Mouse (Mus musculus) erythroblast, embryonic 14.5 days (primary cell): Measurements from ENCODE around the gene Marveld3. TPM values are rescaled to one million over a fixed set of nuclear protein-coding genes. Genes with fewer than 3 reads are reported as not detected.

ENCODE experiments used
- H3K27me3 ChIP-seq: 2 replicates; pipeline ENCODE4 v1.6.1; 2012; ENCODE audit warnings: inconsistent platforms; ENCODE audit not compliant: control insufficient read depth
- H3K36me3 ChIP-seq: 2 replicates; pipeline ENCODE4 v1.6.1; 2012; ENCODE audit warnings: mild to moderate bottlenecking, inconsistent platforms; ENCODE audit not compliant: control insufficient read depth
- H3K4me1 ChIP-seq: 2 replicates; pipeline ENCODE4 v1.6.1; 2012; ENCODE audit warnings: inconsistent platforms; ENCODE audit not compliant: control insufficient read depth
- H3K4me3 ChIP-seq: replicated peaks from 2 replicates; pipeline ENCODE3; 2012; ENCODE audit warnings: moderate library complexity, mild to moderate bottlenecking, inconsistent platforms
- H3K9me3 ChIP-seq: 2 replicates; pipeline ENCODE4 v1.6.1; 2012; ENCODE audit warnings: low read length, inconsistent platforms, mixed read lengths; ENCODE audit not compliant: control insufficient read depth
- GATA1 ChIP-seq: IDR thresholded peaks from 2 replicates; pipeline ENCODE4 v1.6.1; 2012; ENCODE audit warnings: low read length, inconsistent platforms, mixed read lengths
- TAL1 ChIP-seq: IDR thresholded peaks from 3 replicates; pipeline ENCODE4 v1.6.1; 2012; ENCODE audit warnings: low read length, inconsistent platforms, mixed read lengths
- polyA plus RNA-seq: library from polyadenylated mRNA; stranded (reverse); fragments of >175 nt; gene quantifications from 2 replicates; pipeline ENCODE4 v1.2.3, GENCODE M21; 2012

Marveld3 gene
- polyA plus RNA-seq, 1 experiment: not detected

DNA sequence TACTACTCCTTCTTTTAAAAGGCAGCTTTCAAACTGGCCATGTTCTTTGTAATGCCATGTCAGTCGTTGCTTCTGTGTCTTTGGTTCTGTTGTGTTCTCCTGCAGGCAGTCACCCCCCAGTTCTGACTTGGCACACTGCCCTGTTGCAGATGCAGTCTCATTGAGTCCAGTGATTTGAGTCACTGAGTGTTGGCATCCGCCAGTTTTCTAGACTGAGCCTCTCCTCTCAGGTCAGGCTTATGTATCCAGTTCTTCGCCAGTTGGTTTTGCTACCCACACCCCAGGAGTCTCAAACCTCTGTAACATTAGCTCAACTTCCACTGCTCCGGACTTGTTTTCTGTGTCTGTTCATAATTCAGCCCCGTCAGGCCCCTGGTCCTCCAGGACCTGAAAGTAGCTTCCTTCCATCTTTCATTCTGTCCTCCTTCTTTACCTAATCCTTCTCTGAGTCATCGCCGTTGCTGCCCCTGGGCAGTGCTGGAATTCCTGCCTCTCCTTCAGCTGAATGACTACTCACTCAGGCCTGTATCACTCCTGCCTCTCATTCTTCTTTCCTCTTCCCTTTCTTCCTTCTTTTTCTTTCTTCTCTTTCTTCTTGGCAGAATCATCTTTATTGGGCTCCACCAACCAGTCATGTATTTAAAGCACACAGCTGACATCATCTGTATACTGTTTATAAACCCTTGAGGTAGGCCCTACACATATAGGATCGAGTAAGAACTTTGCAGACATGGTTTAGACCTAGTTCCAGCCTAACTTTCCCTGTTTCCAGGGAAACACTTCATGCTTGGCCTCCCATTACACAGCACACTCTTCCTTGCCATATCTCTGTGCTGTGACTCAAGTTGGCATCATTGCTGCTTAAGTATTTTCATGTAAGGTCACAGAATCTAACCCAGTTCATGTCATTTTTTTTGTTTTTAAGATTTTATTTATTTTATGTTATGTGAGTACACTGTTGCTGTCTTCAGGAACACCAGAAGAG, 41.3 kb downstream of the Marveld3 start:
- Histone ChIP-seq H3K9me3 (no peaks in the 10 kb centered on the region), H3K36me3 (peaks cover 96% of the 10 kb centered on the region), H3K4me1 (no peaks in the 10 kb centered on the region), H3K27me3 (no peaks in the 10 kb centered on the region), H3K4me3 (no peak overlapping the region)
- TF ChIP-seq TAL1 (no peak), GATA1 (no peak)

DNA sequence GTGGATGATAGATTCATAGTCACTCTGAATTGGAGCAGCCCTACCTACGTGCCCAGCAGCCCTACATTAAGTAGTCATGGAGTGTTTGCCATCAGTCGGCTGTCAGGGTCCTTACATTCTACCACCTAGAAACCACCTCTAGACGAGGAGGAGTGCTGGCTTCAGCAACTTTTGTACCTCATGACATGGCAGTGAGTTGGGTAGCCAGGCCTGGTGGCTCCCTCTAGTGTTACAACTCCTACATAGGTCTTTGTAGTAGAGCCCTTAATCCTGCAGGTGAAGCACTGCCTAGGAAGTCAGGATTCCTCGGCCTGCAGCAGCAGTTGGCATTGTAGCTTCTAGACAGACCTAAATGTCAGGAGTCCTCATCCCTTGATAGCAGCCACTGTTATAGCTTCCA, 44.7 kb downstream of the Marveld3 start:
- Histone ChIP-seq H3K4me3 (no peak overlapping the region), H3K36me3 (peaks cover 100% of the 10 kb centered on the region), H3K9me3 (no peaks in the 10 kb centered on the region), H3K4me1 (no peaks in the 10 kb centered on the region), H3K27me3 (no peaks in the 10 kb centered on the region)
- no peak for TF ChIP-seq TAL1
- no peak for TF ChIP-seq GATA1

DNA sequence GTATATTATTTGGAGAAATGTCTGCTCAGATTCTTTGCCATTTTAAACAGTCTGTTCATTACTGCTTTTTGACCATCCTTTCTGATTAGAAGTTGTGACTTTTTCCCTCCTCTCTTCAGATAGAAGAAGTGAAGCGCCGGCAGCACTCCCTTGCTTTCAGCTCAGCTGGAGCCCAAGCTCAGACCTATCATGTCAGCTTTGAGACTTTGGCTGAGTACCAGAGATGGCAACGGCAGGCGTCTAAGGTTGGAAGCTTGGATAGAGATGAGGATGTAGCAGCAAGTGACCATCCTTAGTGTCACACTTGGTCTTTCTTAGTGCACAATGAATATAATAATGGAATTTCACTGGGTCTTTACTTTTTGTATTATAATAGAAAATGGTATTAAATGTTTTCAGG, 54.6 kb downstream of the Marveld3 start:
- peaks cover 95% of the 10 kb centered on the region for H3K36me3 ChIP-seq
- H3K27me3 ChIP-seq: no peaks in the 10 kb centered on the region
- TF ChIP-seq TAL1: no peak
- no peak for TF ChIP-seq GATA1
- no peaks in the 10 kb centered on the region for H3K4me1 ChIP-seq
- H3K9me3 ChIP-seq: no peaks in the 10 kb centered on the region
- H3K4me3 ChIP-seq: no peak overlapping the region

DNA sequence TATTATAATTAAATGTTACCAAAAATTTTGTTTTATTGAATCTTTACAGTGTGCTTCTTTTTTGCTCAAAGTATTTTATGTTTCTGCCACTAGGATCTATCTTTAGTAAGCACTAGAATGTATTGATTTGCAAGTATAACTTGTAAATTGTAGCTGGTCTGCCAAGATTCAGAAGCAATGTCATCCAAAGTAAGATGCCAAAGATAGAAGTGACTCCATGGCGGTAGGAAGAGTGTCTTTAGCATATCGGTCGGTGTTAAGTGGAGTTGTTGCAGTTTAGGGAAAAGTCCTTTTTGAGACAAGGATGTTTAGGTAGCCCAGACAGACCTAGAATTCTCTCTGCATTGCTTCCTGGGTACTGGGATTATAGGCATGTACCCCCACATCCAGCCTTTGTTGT, 55.1 kb downstream of the Marveld3 start:
- no peaks in the 10 kb centered on the region for H3K27me3 ChIP-seq
- no peaks in the 10 kb centered on the region for H3K4me1 ChIP-seq
- H3K4me3 ChIP-seq: no peak overlapping the region
- peaks cover 95% of the 10 kb centered on the region for H3K36me3 ChIP-seq
- no peaks in the 10 kb centered on the region for H3K9me3 ChIP-seq
- TF ChIP-seq TAL1 (no peak), GATA1 (no peak)

- Histone ChIP-seq H3K4me1 (no peaks in the 10 kb centered on the region), H3K36me3 (peaks cover 95% of the 10 kb centered on the region), H3K4me3 (no peak overlapping the region), H3K27me3 (no peaks in the 10 kb centered on the region), H3K9me3 (no peaks in the 10 kb centered on the region)
- no peak for TF ChIP-seq TAL1
- TF ChIP-seq GATA1: no peak
Observed at GRCm38 (mm10) chr8:109904928-109905668, 56.9 kb downstream of the Marveld3 start.

- Histone ChIP-seq H3K4me3 (no peak overlapping the region), H3K9me3 (no peaks in the 10 kb centered on the region), H3K27me3 (no peaks in the 10 kb centered on the region), H3K4me1 (no peaks in the 10 kb centered on the region; the same call in 1 of the 2 replicates), H3K36me3 (peaks cover 92% of the 10 kb centered on the region)
- TF ChIP-seq GATA1: no peak
- no peak for TF ChIP-seq TAL1
Observed at GRCm38 (mm10) chr8:109903909-109904469, 58.0 kb downstream of the Marveld3 start.

DNA sequence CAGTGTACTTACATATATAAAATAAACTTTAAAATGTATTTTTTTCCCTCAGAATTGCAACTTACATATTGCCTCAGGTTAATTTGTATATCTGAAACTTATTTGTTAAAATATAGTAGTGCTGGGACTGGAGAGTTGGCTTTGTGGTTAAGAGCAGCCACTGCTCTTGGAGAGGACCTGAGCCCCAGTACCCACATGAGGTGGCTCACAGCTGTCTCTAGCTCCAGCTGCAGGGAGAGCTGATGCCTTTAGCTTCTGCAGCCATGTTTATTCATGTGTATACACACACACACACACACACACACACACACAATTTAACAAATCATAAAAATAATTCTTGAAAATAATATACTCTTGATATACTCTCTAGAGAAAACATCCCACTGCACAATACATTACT, 59.6 kb downstream of the Marveld3 start:
- no peak overlapping the region for H3K4me3 ChIP-seq
- peaks cover 90% of the 10 kb centered on the region for H3K36me3 ChIP-seq
- H3K27me3 ChIP-seq: no peaks in the 10 kb centered on the region
- H3K9me3 ChIP-seq: no peaks in the 10 kb centered on the region
- TF ChIP-seq GATA1 (no peak), TAL1 (no peak)
- H3K4me1 ChIP-seq: no peaks in the 10 kb centered on the region; the same call in 1 of the 2 replicates

Other genes with a start within 250 kb of the Marveld3 start
- gene Atxn1l, start 224.5 kb downstream of the Marveld3 start, polyA plus RNA-seq: 1.3 TPM in 2 replicates
- 0.16 and 0.26 TPM in 2 replicates for gene Ap1g1, start 183.6 kb downstream of the Marveld3 start, polyA plus RNA-seq
- gene Phlpp2, start 93.7 kb downstream of the Marveld3 start, polyA plus RNA-seq: 0.45 and 0.51 TPM in 2 replicates
- gene Tat, start 28.2 kb upstream of the Marveld3 start, polyA plus RNA-seq: not detected in 2 replicates
- not detected in 2 replicates for gene Chst4, start 77.5 kb upstream of the Marveld3 start, polyA plus RNA-seq
- not detected in 2 replicates for gene Zfp612, start 117.5 kb upstream of the Marveld3 start, polyA plus RNA-seq
- gene Gm21964, start 139.0 kb upstream of the Marveld3 start, polyA plus RNA-seq: not detected in 2 replicates
- gene Gm17720, start 140.6 kb upstream of the Marveld3 start, polyA plus RNA-seq: not detected in 2 replicates
- not detected in 2 replicates for gene Calb2, start 206.0 kb upstream of the Marveld3 start, polyA plus RNA-seq